In genomic region chr19:3389089-3389488, GRCm38 (mm10) we compare ENCODE assay signal across 8 mouse cellular contexts. TPM values are rescaled to one million over a fixed set of nuclear protein-coding genes. Genes with fewer than 3 reads are reported as not detected.
A peak's percentile ranks its signal among the peaks of the same experiment; 100 is the strongest.
DNase-seq lines count a peak whose midpoint lies in the region; ATAC-seq lines count a peak whose summit lies in the region.

No protein-coding gene starts in this region.

- H3K4me1 ChIP-seq in intestine, embryonic 16.5 days (ENCODE audit: control insufficient read depth, insufficient read depth, low read length), result 0 out of 2 replicates have a peak, but pooled peaks cover 2% of the 10 kb centered on the region
- 0 out of 2 replicates have a peak, but pooled peaks cover 3% of the 10 kb centered on the region for H3K4me1 ChIP-seq in midbrain, embryonic 11.5 days (ENCODE audit: control insufficient read depth, insufficient read depth, low read length)

- H3K4me3 ChIP-seq in intestine, embryonic 16.5 days (ENCODE audit: low read length), result peak overlapping the region; percentile 54
- peak overlapping the region; percentile 36 for H3K4me3 ChIP-seq in midbrain, embryonic 11.5 days (ENCODE audit: low read depth, low read length)

- no peak overlapping the region; the same call in 1 of the 2 replicates for H3K27ac ChIP-seq in intestine, embryonic 16.5 days (ENCODE audit: low read length)
- no peak overlapping the region for H3K27ac ChIP-seq in midbrain, embryonic 11.5 days (ENCODE audit: low read depth, low read length)

- peaks cover 5% of the 10 kb centered on the region; the same call in 1 of the 2 replicates for H3K9me3 ChIP-seq in intestine, embryonic 16.5 days (ENCODE audit: control insufficient read depth, low read length)
- H3K9me3 ChIP-seq in midbrain, embryonic 11.5 days (ENCODE audit: control insufficient read depth, low read length), result no peaks in the 10 kb centered on the region

- intact Hi-C loops in gastrocnemius, postnatal 36 days (cut with DNase I), result loop anchor here (2.0 to 5.0 kb wide), 2 partner anchors 48 to 62 kb away; no protein-coding TSS in a partner anchor
- intact Hi-C loops in left cerebral cortex, postnatal 36 days (cut with DNase I), result loop anchor here (2.0 to 5.0 kb wide), 2 partner anchors 62 to 188 kb away; partner anchors contain the start of gene Ppp6r3

- DNase-seq in adrenal gland, adult 2 months, result peak; percentile 95
- peak; percentile 71 for DNase-seq in embryo, embryonic 11.5 days (ENCODE audit: low read depth, low spot score)
- peak; percentile 83 for DNase-seq in gastrocnemius, postnatal 36 days
- peak; percentile 84 to 86 for DNase-seq in left cerebral cortex, postnatal 36 days (ENCODE audit: low spot score in 2 of 2)
- peak; percentile 96 for DNase-seq in midbrain, embryonic 11.5 days (ENCODE audit: low spot score, missing footprints)
- DNase-seq in skeletal muscle tissue, adult 2 months (ENCODE audit: low read depth, low spot score), result peak; percentile 75
- DNase-seq in adipocyte (ENCODE audit: low spot score), result no peak

- peaks cover 5% of the 10 kb centered on the region for H3K36me3 ChIP-seq in intestine, embryonic 16.5 days (ENCODE audit: control insufficient read depth, insufficient read depth, low read length)
- H3K36me3 ChIP-seq in midbrain, embryonic 11.5 days (ENCODE audit: control insufficient read depth, insufficient read depth, low read length), result no peaks in the 10 kb centered on the region

- under 1% methylated on average over 43 of the region's 43 CpGs for WGBS in intestine, embryonic 16.5 days
- WGBS in midbrain, embryonic 11.5 days, result under 1% methylated on average over 29 of the region's 43 CpGs

- peak overlapping the region; percentile 73 for H3K9ac ChIP-seq in intestine, embryonic 16.5 days (ENCODE audit: low read depth, low read length)
- H3K9ac ChIP-seq in midbrain, embryonic 11.5 days (ENCODE audit: low read length), result peak overlapping the region; percentile 53

- no peaks in the 10 kb centered on the region for H3K27me3 ChIP-seq in intestine, embryonic 16.5 days (replicated peaks; ENCODE audit: control insufficient read depth, insufficient read depth, low read length)
- H3K27me3 ChIP-seq in midbrain, embryonic 11.5 days (ENCODE audit: control insufficient read depth, insufficient read depth, low read length), result 0 out of 2 replicates have a peak, but pooled peaks cover 2% of the 10 kb centered on the region

- H3K4me2 ChIP-seq in intestine, embryonic 16.5 days (ENCODE audit: low read depth, low read length), result peak overlapping the region; percentile 98
- H3K4me2 ChIP-seq in midbrain, embryonic 11.5 days, result peak overlapping the region; percentile 71

- peak; percentile 95 for ATAC-seq in intestine, embryonic 16.5 days
- ATAC-seq in midbrain, embryonic 11.5 days (ENCODE audit: low FRiP score), result peak; percentile 93

RNA-seq across cellular contexts. Expression of gene Tesmin, which starts 0.4 kb away (rescaled TPM):
- total RNA-seq in adrenal gland, adult 2 months (2021), result 1 to 10 TPM in 1 of 2 experiments, under 1 TPM in 1; 0.35 to 1.0 TPM
- 0.44 and 0.54 TPM in 2 replicates for polyA plus RNA-seq in adrenal gland, adult 2 months (2012; rRNA removed)
- 1 to 10 TPM in 1 of 2 experiments, under 1 TPM in 1; 0.39 to 1.3 TPM for total RNA-seq in gastrocnemius, postnatal 36 days (2021)
- 0.16 and 0.43 TPM in 2 replicates for polyA plus RNA-seq in intestine, embryonic 16.5 days (2015; fragmentation: Nextera tagmentation; extraction: Ambion mirVana)
- under 1 TPM; 0.20 to 0.48 TPM for total RNA-seq in left cerebral cortex, postnatal 36 days (2021)
- polyA plus RNA-seq in midbrain, embryonic 11.5 days (2014; fragmentation: Nextera tagmentation; extraction: Ambion mirVana), result 0.17 and 0.23 TPM in 2 replicates

RNA-seq across cellular contexts. Expression of gene Gal, which starts 25.3 kb away (rescaled TPM):
- 100 to 1,000 TPM in 1 of 2 experiments, 10 to 100 TPM in 1; 62.8 to 123 TPM for total RNA-seq in adrenal gland, adult 2 months (2021)
- polyA plus RNA-seq in adrenal gland, adult 2 months (2012; rRNA removed), result 70.8 and 161 TPM in 2 replicates
- under 1 TPM; 0.35 to 0.41 TPM for total RNA-seq in gastrocnemius, postnatal 36 days (2021)
- polyA plus RNA-seq in intestine, embryonic 16.5 days (2015; fragmentation: Nextera tagmentation; extraction: Ambion mirVana), result 16.7 and 17.7 TPM in 2 replicates
- under 1 TPM in 1 of 2 experiments, not detected in 1; 0.52 TPM for total RNA-seq in left cerebral cortex, postnatal 36 days (2021)
- polyA plus RNA-seq in midbrain, embryonic 11.5 days (2014; fragmentation: Nextera tagmentation; extraction: Ambion mirVana), result 1.5 and 2.5 TPM in 2 replicates

Comparison
In these comparisons a context has a peak if more than half of its experiments do, and no peak if none do; other contexts are left out.
1. RNA of gene Gal, which starts 25.3 kb away (total RNA-seq): 62.8 to 123 TPM in adrenal gland, adult 2 months; 0.52 TPM in left cerebral cortex, postnatal 36 days and 0.35 to 0.41 TPM in gastrocnemius, postnatal 36 days; every median in the first group is over 10 times any median in the second.